Mouse (Mus musculus) kidney, adult 2 months (tissue): ENCODE data around the gene Ddb2.

ENCODE experiments used
- CTCF ChIP-seq: fragments of 200-500 bp; conservative IDR thresholded peaks from 2 replicates; pipeline ENCODE4 v1.5.1; 2011; ENCODE audit warnings: low read depth, mild to moderate bottlenecking, control low read depth, low read length, moderate library complexity, mixed read lengths; ENCODE audit not compliant: insufficient read depth, insufficient read length
- POLR2A ChIP-seq: fragments of 200-500 bp; IDR thresholded peaks from one replicate; pipeline ENCODE4 v1.6.1; 2011; ENCODE audit warnings: low read depth, low read length, control low read depth

GRCm38 (mm10) chr2:91263692-91264660, 27.2 kb upstream of the Ddb2 start:
- TF ChIP-seq POLR2A (no peak), CTCF (no peak)
